Mouse (Mus musculus): ENCODE measurements around the gene Gm9970. TPM values are rescaled to one million over a fixed set of nuclear protein-coding genes. Genes with fewer than 3 reads are reported as not detected.
A peak's percentile ranks its signal among the peaks of the same experiment; 100 is the strongest.

Gene Gm9970
- polyA plus RNA-seq, 1 experiment = not detected

DNA sequence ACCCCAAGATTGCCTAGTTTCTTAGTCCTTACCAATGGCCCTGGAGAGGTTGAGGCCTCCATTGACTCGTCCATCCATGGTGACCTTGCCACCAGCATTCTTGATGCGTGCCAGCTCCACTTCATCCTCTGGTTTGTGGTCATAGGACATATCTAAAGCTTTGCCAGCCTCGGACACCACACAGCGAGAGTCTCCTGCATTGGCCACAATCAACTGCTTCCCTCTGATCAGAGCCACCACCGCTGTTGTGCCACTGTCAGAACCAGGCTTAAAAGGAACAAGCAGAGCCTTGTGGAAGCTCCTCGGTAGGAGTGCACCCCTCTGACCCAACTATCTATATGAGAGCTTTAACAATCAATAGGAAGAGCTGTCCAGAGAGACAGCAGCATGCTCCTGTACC lies 36.6 kb downstream of the Gm9970 start:
- Histone ChIP-seq H3K9ac (ENCODE audit: low read depth, poor library complexity, severe bottlenecking) (no peak overlapping the region), H3K27ac (ENCODE audit: insufficient read depth, low read length) (no peak overlapping the region), H3K9me3 (replicated peaks; ENCODE audit: control insufficient read depth, insufficient read depth, low read length, poor library complexity, severe bottlenecking) (no peaks in the 10 kb centered on the region), H3K4me1 (ENCODE audit: control insufficient read depth, insufficient read depth, low read length) (no peaks in the 10 kb centered on the region), H3K36me3 (ENCODE audit: control insufficient read depth, insufficient read depth, low read length, poor library complexity, severe bottlenecking) (peaks cover 52% of the 10 kb centered on the region), H3K27me3 (ENCODE audit: control insufficient read depth, insufficient read depth, low read length, poor library complexity, severe bottlenecking) (no peaks in the 10 kb centered on the region), H3K4me3 (ENCODE audit: low read depth, low read length) (no peak overlapping the region)
- TF ChIP-seq CTCF (IDR thresholded peaks at IDR 0.05; ENCODE audit: low read depth, low read length) (no peak), EP300 (IDR thresholded peaks at IDR 0.05; ENCODE audit: insufficient read depth, low read depth, low read length) (no peak), POLR2A (IDR thresholded peaks at IDR 0.05; ENCODE audit: insufficient read depth, low read length) (no peak)

DNA sequence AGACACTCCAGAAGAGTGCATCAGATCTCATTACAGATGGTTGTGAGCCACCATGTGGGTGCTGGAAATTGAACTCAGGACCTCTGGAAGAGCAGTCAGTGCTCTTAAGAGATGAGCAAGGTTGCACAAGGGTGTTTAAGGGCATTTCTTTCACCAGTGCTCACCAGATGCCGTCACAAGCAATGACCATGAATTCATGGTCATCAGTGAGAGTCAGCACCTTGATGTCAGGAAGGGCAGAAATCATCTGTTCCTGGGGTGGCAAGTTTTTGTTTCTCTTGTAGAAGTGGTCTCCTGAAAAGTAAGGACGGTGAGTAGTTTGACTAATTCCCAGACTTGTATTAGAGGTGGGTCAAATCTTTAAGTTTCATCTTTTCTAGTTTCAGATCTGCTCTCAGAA lies 37.2 kb downstream of the Gm9970 start:
- TF ChIP-seq CTCF (IDR thresholded peaks at IDR 0.05; ENCODE audit: low read depth, low read length) (no peak), POLR2A (IDR thresholded peaks at IDR 0.05; ENCODE audit: insufficient read depth, low read length) (no peak), EP300 (IDR thresholded peaks at IDR 0.05; ENCODE audit: insufficient read depth, low read depth, low read length) (no peak)
- H3K27me3 ChIP-seq (ENCODE audit: control insufficient read depth, insufficient read depth, low read length, poor library complexity, severe bottlenecking) = no peaks in the 10 kb centered on the region
- no peaks in the 10 kb centered on the region for H3K9me3 ChIP-seq (replicated peaks; ENCODE audit: control insufficient read depth, insufficient read depth, low read length, poor library complexity, severe bottlenecking)
- no peaks in the 10 kb centered on the region for H3K4me1 ChIP-seq (ENCODE audit: control insufficient read depth, insufficient read depth, low read length)
- H3K27ac ChIP-seq (ENCODE audit: insufficient read depth, low read length) = no peak overlapping the region
- no peak overlapping the region for H3K9ac ChIP-seq (ENCODE audit: low read depth, poor library complexity, severe bottlenecking)
- H3K36me3 ChIP-seq (ENCODE audit: control insufficient read depth, insufficient read depth, low read length, poor library complexity, severe bottlenecking) = peaks cover 57% of the 10 kb centered on the region
- no peak overlapping the region for H3K4me3 ChIP-seq (ENCODE audit: low read depth, low read length)

GRCm38 (mm10) chr5:31202933-31203332 lies 38.1 kb downstream of the Gm9970 start:
- TF ChIP-seq CTCF (IDR thresholded peaks at IDR 0.05; ENCODE audit: low read depth, low read length) = no peak
- no peak for TF ChIP-seq POLR2A (IDR thresholded peaks at IDR 0.05; ENCODE audit: insufficient read depth, low read length)
- TF ChIP-seq EP300 (IDR thresholded peaks at IDR 0.05; ENCODE audit: insufficient read depth, low read depth, low read length) = no peak
- Histone ChIP-seq H3K36me3 (ENCODE audit: control insufficient read depth, insufficient read depth, low read length, poor library complexity, severe bottlenecking) (peaks cover 58% of the 10 kb centered on the region), H3K27ac (ENCODE audit: insufficient read depth, low read length) (no peak overlapping the region)

DNA sequence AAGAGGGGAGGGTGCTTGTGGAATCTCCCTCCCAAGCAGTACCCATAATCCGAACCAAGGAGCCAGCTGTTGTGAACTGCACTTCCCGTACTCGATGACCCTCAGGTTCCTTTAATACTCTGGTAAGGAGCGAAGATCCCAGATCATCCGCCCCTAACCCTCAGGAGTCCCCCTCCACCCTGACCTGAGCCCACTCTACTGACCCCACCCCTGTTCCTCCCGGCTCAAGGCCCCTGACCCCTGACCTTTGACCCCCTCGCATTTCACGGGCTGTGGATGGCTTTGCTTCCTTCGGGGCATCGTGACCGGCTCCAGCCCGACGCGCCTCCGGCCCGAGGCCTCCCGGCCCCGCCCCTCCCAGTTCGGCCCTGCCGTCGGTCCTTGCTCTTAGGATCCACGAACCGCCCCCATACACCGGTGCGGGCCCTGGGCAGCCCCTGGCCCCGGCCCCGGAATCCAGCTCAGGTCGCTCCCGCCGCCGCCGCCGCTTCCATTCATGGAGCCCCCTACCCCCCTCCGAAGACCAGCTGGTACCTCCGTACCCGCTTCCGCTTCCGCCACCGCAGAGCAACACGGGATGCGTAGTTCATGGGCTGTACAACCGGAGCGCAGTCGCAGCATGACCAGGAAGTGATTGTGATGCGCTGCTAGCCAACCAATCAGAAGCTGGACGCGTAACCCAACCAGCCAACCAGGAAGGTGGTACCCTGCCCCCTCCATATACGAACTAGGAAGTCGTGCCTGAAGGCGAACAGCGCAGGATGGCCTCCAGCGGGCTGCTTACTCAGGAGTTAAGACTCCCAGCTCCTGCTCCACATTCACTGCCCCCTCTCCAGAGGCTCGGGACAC lies 39.1 kb downstream of the Gm9970 start, which contains the start of gene Zfp513:
TSS of gene Zfp513 (minus strand) at position 562 of the 849 bp plus-strand sequence.
- Histone ChIP-seq H3K4me1 (ENCODE audit: control insufficient read depth, insufficient read depth, low read length) (no peaks in the 10 kb centered on the region), H3K27ac (ENCODE audit: insufficient read depth, low read length) (peak within 1 kb of the TSS; percentile 31; the same call in 1 of the 2 replicates), H3K9me3 (replicated peaks; ENCODE audit: control insufficient read depth, insufficient read depth, low read length, poor library complexity, severe bottlenecking) (no peaks in the 10 kb centered on the region), H3K9ac (ENCODE audit: low read depth, poor library complexity, severe bottlenecking) (peak within 1 kb of the TSS; percentile 78), H3K36me3 (ENCODE audit: control insufficient read depth, insufficient read depth, low read length, poor library complexity, severe bottlenecking) (peaks cover 58% of the 10 kb centered on the region), H3K4me3 (ENCODE audit: low read depth, low read length) (peak within 1 kb of the TSS; percentile 85), H3K27me3 (ENCODE audit: control insufficient read depth, insufficient read depth, low read length, poor library complexity, severe bottlenecking) (no peaks in the 10 kb centered on the region)
- peak; percentile 21 for TF ChIP-seq POLR2A (IDR thresholded peaks at IDR 0.05; ENCODE audit: insufficient read depth, low read length)
- peak; percentile 33; the same call in 1 of the 2 replicates for TF ChIP-seq EP300 (IDR thresholded peaks at IDR 0.05; ENCODE audit: insufficient read depth, low read depth, low read length)
- no peak for TF ChIP-seq CTCF (IDR thresholded peaks at IDR 0.05; ENCODE audit: low read depth, low read length)

More at GRCm38 (mm10) chr5:31202933-31203332, 38.1 kb downstream of the Gm9970 start:
- peak overlapping the region; percentile 80; the same call in 1 of the 2 replicates for H3K4me3 ChIP-seq (ENCODE audit: low read depth, low read length)
- H3K4me1 ChIP-seq (ENCODE audit: control insufficient read depth, insufficient read depth, low read length) = no peaks in the 10 kb centered on the region
- H3K27me3 ChIP-seq (ENCODE audit: control insufficient read depth, insufficient read depth, low read length, poor library complexity, severe bottlenecking) = no peaks in the 10 kb centered on the region
- no peaks in the 10 kb centered on the region for H3K9me3 ChIP-seq (replicated peaks; ENCODE audit: control insufficient read depth, insufficient read depth, low read length, poor library complexity, severe bottlenecking)
- peak overlapping the region; percentile 39 for H3K9ac ChIP-seq (ENCODE audit: low read depth, poor library complexity, severe bottlenecking)

DNA sequence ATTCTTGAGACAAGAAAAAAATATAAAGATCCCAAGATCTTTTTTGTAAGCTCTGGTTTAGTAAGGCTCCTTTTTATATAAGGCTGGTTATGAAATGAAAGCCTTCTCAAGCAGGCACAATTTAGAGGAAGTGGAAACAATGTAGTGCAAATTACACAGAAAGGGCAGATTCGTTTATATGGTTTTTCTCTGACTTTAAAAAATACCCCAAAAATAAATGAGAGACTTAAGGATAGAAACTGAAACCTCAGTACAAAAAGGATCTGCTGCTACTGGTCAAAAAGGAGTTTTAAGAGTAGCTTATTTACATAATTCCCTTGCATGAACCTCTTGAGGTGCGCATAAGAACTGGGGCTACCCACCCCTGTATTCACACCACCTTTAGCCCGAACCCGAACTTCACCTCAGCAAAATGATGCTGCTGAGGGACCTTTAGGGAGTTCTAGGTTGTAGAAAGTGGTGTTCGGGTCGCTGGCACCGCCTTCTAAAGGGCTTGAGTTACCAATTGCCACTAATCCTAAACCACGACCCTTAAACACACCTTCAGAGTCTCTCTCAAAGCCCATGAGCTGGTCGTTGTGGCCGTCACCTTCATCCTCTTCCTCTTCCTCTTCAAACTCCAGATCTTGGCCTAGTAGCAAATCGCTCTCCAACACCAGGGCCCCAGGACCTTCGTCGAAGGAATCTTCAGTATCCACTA lies 39.8 kb downstream of the Gm9970 start:
- H3K36me3 ChIP-seq (ENCODE audit: control insufficient read depth, insufficient read depth, low read length, poor library complexity, severe bottlenecking) = peaks cover 59% of the 10 kb centered on the region
- TF ChIP-seq CTCF (IDR thresholded peaks at IDR 0.05; ENCODE audit: low read depth, low read length) (no peak), POLR2A (IDR thresholded peaks at IDR 0.05; ENCODE audit: insufficient read depth, low read length) (no peak), EP300 (IDR thresholded peaks at IDR 0.05; ENCODE audit: insufficient read depth, low read depth, low read length) (no peak)

More for the DNA sequence above, 39.8 kb downstream of the Gm9970 start:
- Histone ChIP-seq H3K9ac (ENCODE audit: low read depth, poor library complexity, severe bottlenecking) (peak overlapping the region; percentile 78), H3K4me3 (ENCODE audit: low read depth, low read length) (peak overlapping the region; percentile 85), H3K9me3 (replicated peaks; ENCODE audit: control insufficient read depth, insufficient read depth, low read length, poor library complexity, severe bottlenecking) (no peaks in the 10 kb centered on the region), H3K27ac (ENCODE audit: insufficient read depth, low read length) (peak overlapping the region; percentile 24; the same call in 1 of the 2 replicates), H3K27me3 (ENCODE audit: control insufficient read depth, insufficient read depth, low read length, poor library complexity, severe bottlenecking) (no peaks in the 10 kb centered on the region), H3K4me1 (ENCODE audit: control insufficient read depth, insufficient read depth, low read length) (no peaks in the 10 kb centered on the region)

Data from ES-Bruce4 (cell line).